ENCODE assay signal across 8 mouse cellular contexts in genomic region chr10:120476516-120477336, GRCm38 (mm10). TPM values are rescaled to one million over a fixed set of nuclear protein-coding genes. Genes with fewer than 3 reads are reported as not detected.
A peak's percentile ranks its signal among the peaks of the same experiment; 100 is the strongest.
DNase-seq lines count a peak whose midpoint lies in the region; ATAC-seq and TF ChIP-seq lines count a peak whose summit lies in the region.

No protein-coding gene starts in this region.

- under 1% methylated on average over 52 of the region's 52 CpGs for WGBS in forebrain, embryonic 10.5 days
- under 1% methylated on average over 47 of the region's 52 CpGs for WGBS in hindbrain, embryonic 16.5 days
- 0% methylated on average over 52 of the region's 52 CpGs for WGBS in liver, embryonic 15.5 days (ENCODE audit: insufficient replicate concordance)
- 1% methylated on average over 50 of the region's 52 CpGs for WGBS in neural tube, embryonic 15.5 days

- H3K9me3 ChIP-seq in forebrain, embryonic 10.5 days = no peaks in the 10 kb centered on the region
- H3K9me3 ChIP-seq in hindbrain, embryonic 16.5 days (ENCODE audit: control insufficient read depth, low read length) = no peaks in the 10 kb centered on the region
- no peaks in the 10 kb centered on the region for H3K9me3 ChIP-seq in liver, embryonic 15.5 days (replicated peaks)
- no peaks in the 10 kb centered on the region for H3K9me3 ChIP-seq in neural tube, embryonic 15.5 days (replicated peaks)

- H3K27me3 ChIP-seq in Patski = no peaks in the 10 kb centered on the region
- H3K27me3 ChIP-seq in forebrain, embryonic 10.5 days (ENCODE audit: poor library complexity, severe bottlenecking) = 0 out of 2 replicates have a peak, but pooled peaks cover 4% of the 10 kb centered on the region
- H3K27me3 ChIP-seq in hindbrain, embryonic 16.5 days (replicated peaks; ENCODE audit: control insufficient read depth, insufficient read depth, low read length) = peaks cover 4% of the 10 kb centered on the region; the same call in 1 of the 2 replicates
- peaks cover 74% of the 10 kb centered on the region for H3K27me3 ChIP-seq in liver, embryonic 15.5 days
- H3K27me3 ChIP-seq in neural tube, embryonic 15.5 days (replicated peaks) = peaks cover 11% of the 10 kb centered on the region

- H3K4me1 ChIP-seq in forebrain, embryonic 10.5 days = peaks cover 55% of the 10 kb centered on the region
- peaks cover 34% of the 10 kb centered on the region for H3K4me1 ChIP-seq in hindbrain, embryonic 16.5 days (ENCODE audit: control insufficient read depth, insufficient read depth, low read depth, low read length)
- peaks cover 12% of the 10 kb centered on the region; the same call in 1 of the 2 replicates for H3K4me1 ChIP-seq in liver, embryonic 15.5 days (replicated peaks)
- peaks cover 43% of the 10 kb centered on the region for H3K4me1 ChIP-seq in neural tube, embryonic 15.5 days

- in situ Hi-C loops in Patski (cut with MboI; ENCODE audit: low pct_unique_long_range_greater_than_20kb) = loop anchor here (5.0 kb wide), 5 partner anchors 106 to 396 kb away; no protein-coding TSS in a partner anchor

- H3K9ac ChIP-seq in hindbrain, embryonic 16.5 days (ENCODE audit: low read depth, low read length) = peak overlapping the region; percentile 64
- H3K9ac ChIP-seq in liver, embryonic 15.5 days = peak overlapping the region; percentile 18; the same call in 1 of the 2 replicates
- peak overlapping the region; percentile 60 for H3K9ac ChIP-seq in neural tube, embryonic 15.5 days (replicated peaks)

- peak overlapping the region; percentile 87 for H3K4me2 ChIP-seq in hindbrain, embryonic 16.5 days (ENCODE audit: low read length)
- peak overlapping the region; percentile 78 for H3K4me2 ChIP-seq in liver, embryonic 15.5 days
- peak overlapping the region; percentile 90 for H3K4me2 ChIP-seq in neural tube, embryonic 15.5 days

- H3K27ac ChIP-seq in forebrain, embryonic 10.5 days = peak overlapping the region; percentile 100
- H3K27ac ChIP-seq in hindbrain, embryonic 16.5 days (ENCODE audit: low read depth, low read length) = peak overlapping the region; percentile 53
- 0 out of 2 replicates have a peak overlapping the region, but pooled peaks have one; percentile 38 for H3K27ac ChIP-seq in liver, embryonic 15.5 days (replicated peaks)
- H3K27ac ChIP-seq in neural tube, embryonic 15.5 days (replicated peaks) = peak overlapping the region; percentile 78

- peak overlapping the region; percentile 99 for H3K4me3 ChIP-seq in forebrain, embryonic 10.5 days
- peak overlapping the region; percentile 59 for H3K4me3 ChIP-seq in hindbrain, embryonic 16.5 days (ENCODE audit: low read length)
- H3K4me3 ChIP-seq in liver, embryonic 15.5 days (replicated peaks) = peak overlapping the region; percentile 61
- H3K4me3 ChIP-seq in neural tube, embryonic 15.5 days (replicated peaks) = peak overlapping the region; percentile 55

- no peak for DNase-seq in cerebellum, adult 11-12 months
- no peak for DNase-seq in Patski (ENCODE audit: low read depth, low spot score)
- DNase-seq in forebrain, embryonic 10.5 days (ENCODE audit: extremely low spot score, low spot score) = peak; percentile 82
- DNase-seq in thymus, adult 18-20 months = no peak

- POLR2A ChIA-PET in Patski (lab: Charles Lee) = no interaction called here

- peak; percentile 26; the same call in 1 of the 2 replicates for ATAC-seq in cerebellum, adult (ENCODE audit: insufficient number of reproducible peaks, low FRiP score, low TSS enrichment)
- ATAC-seq in Patski = peak; percentile 70
- peak; percentile 74 for ATAC-seq in hindbrain, embryonic 16.5 days
- ATAC-seq in liver, embryonic 15.5 days (ENCODE audit: insufficient read depth) = 0 out of 2 replicates have a peak, but pooled peaks have one; percentile 45
- peak; percentile 67 for ATAC-seq in neural tube, embryonic 15.5 days (ENCODE audit: low FRiP score)

- CTCF ChIA-PET in Patski (lab: Charles Lee) = no interaction called here

- no peak for TF ChIP-seq CTCF in Patski (IDR thresholded peaks at IDR 0.05)

- peaks cover 8% of the 10 kb centered on the region for H3K36me3 ChIP-seq in forebrain, embryonic 10.5 days (replicated peaks)
- H3K36me3 ChIP-seq in hindbrain, embryonic 16.5 days (ENCODE audit: control insufficient read depth, insufficient read depth, low read length) = no peaks in the 10 kb centered on the region
- no peaks in the 10 kb centered on the region for H3K36me3 ChIP-seq in liver, embryonic 15.5 days (replicated peaks)
- no peaks in the 10 kb centered on the region for H3K36me3 ChIP-seq in neural tube, embryonic 15.5 days

RNA-seq across cellular contexts. Expression of gene Hmga2, which starts 0.5 kb away (rescaled TPM):
- polyA plus RNA-seq in Patski (2021) = 12.5 TPM
- 115 and 117 TPM in 2 replicates for polyA plus RNA-seq in forebrain, embryonic 10.5 days (2016; fragmentation: Nextera tagmentation; extraction: Ambion mirVana)
- 1.6 and 2.1 TPM in 2 replicates for polyA plus RNA-seq in hindbrain, embryonic 16.5 days (2015; fragmentation: Nextera tagmentation; extraction: Ambion mirVana)
- polyA plus RNA-seq in liver, embryonic 15.5 days (2015; fragmentation: Nextera tagmentation; extraction: Ambion mirVana) = 1.7 and 2.1 TPM in 2 replicates
- 3.2 and 7.5 TPM in 2 replicates for polyA plus RNA-seq in neural tube, embryonic 15.5 days (2015; fragmentation: Nextera tagmentation; extraction: Ambion mirVana)

Comparison
In these comparisons a context has a peak if more than half of its experiments do, and no peak if none do; other contexts are left out.
1. H3K27ac ChIP-seq: peak in every context shown above with its lines; median percentile 100 in forebrain, embryonic 10.5 days; 78 in neural tube, embryonic 15.5 days; 53 in hindbrain, embryonic 16.5 days; 38 in liver, embryonic 15.5 days.